Mouse (Mus musculus): Measurements from ENCODE around the gene Mphosph10. TPM values are rescaled to one million over a fixed set of nuclear protein-coding genes. Genes with fewer than 3 reads are reported as not detected.
A peak's percentile ranks its signal among the peaks of the same experiment; 100 is the strongest.

Mphosph10 gene
- polyA plus RNA-seq, 1 experiment = 11.4 TPM

DNA sequence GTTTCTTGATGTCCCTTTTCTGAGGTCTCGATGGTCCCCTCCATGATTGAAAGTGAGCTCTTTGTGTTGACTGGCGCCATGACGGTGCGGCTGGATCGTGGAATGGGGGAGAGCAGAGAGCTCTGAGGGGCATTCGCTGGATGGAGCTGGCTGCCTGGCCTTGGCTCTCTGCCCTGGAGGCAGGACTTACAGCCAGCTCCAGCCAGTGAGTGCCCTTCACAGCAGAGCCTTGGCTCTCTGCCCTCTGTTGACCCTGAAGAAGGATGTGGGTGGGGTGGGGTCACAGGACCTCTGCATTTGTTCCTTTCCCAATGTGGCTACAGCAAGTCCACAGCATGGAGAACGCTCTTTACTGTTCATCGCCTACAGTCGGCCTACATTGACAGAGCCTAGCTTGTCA is 34.7 kb downstream of the Mphosph10 start:
- Histone ChIP-seq H3K27ac (ENCODE audit: insufficient read depth, low read length) (peak overlapping the region; percentile 57), H3K4me1 (ENCODE audit: control insufficient read depth, insufficient read depth, low read length) (peaks cover 2% of the 10 kb centered on the region; the same call in 1 of the 2 replicates), H3K4me3 (ENCODE audit: insufficient read depth, low read length) (no peak overlapping the region)
- TF ChIP-seq POLR2A (IDR thresholded peaks at IDR 0.05; ENCODE audit: extremely low read depth, insufficient read depth, low read length) (no peak), CTCF (IDR thresholded peaks at IDR 0.05; ENCODE audit: extremely low read depth, insufficient read depth, low read length) (no peak)

DNA sequence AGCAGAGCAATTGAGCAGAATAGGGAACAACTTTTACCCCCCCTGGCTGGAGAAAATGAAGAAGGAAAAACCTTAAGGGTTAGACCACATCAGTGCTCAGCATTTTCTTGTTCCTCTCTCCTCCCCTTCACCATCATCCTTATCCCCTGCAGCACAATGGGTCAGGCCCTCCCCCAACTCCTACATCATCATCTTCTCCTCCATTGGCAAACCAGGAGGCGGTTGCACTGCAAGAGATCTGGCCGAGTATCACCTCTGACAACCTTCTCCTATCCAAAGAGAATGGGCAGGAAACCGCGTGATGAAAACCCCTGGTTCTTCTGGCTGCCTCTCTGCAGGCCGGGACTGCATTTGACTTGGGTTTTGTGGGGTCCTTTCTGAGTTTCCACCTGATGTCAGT is 35.4 kb downstream of the Mphosph10 start:
- H3K4me3 ChIP-seq (ENCODE audit: insufficient read depth, low read length) = no peak overlapping the region
- peak overlapping the region; percentile 30; the same call in 1 of the 2 replicates for H3K27ac ChIP-seq (ENCODE audit: insufficient read depth, low read length)
- peaks cover 4% of the 10 kb centered on the region; the same call in 1 of the 2 replicates for H3K4me1 ChIP-seq (ENCODE audit: control insufficient read depth, insufficient read depth, low read length)
- TF ChIP-seq POLR2A (IDR thresholded peaks at IDR 0.05; ENCODE audit: extremely low read depth, insufficient read depth, low read length) (no peak), CTCF (IDR thresholded peaks at IDR 0.05; ENCODE audit: extremely low read depth, insufficient read depth, low read length) (no peak)

DNA sequence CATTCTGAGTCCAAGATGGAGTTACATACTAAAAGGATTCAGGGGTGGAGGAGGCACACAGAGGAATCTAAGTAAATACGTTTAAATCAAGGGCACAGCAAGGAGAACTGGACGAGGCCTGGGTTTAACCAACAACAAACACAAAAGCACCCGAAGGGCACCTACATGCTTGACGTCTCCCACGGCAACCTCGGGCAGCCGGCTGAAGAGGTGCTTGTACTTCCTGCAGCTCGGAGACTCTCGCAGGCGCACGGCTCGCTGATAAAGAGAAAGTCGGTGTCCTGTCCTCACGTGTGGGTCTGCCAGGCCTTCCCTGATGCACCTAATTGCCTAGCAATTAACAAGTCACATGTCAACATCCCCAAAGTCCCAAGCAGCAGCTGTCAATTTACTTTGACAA is 37.9 kb downstream of the Mphosph10 start:
- Histone ChIP-seq H3K4me1 (ENCODE audit: control insufficient read depth, insufficient read depth, low read length) (peaks cover 10% of the 10 kb centered on the region), H3K27ac (ENCODE audit: insufficient read depth, low read length) (no peak overlapping the region), H3K4me3 (ENCODE audit: insufficient read depth, low read length) (no peak overlapping the region)
- TF ChIP-seq POLR2A (IDR thresholded peaks at IDR 0.05; ENCODE audit: extremely low read depth, insufficient read depth, low read length) (no peak), CTCF (IDR thresholded peaks at IDR 0.05; ENCODE audit: extremely low read depth, insufficient read depth, low read length) (no peak)

DNA sequence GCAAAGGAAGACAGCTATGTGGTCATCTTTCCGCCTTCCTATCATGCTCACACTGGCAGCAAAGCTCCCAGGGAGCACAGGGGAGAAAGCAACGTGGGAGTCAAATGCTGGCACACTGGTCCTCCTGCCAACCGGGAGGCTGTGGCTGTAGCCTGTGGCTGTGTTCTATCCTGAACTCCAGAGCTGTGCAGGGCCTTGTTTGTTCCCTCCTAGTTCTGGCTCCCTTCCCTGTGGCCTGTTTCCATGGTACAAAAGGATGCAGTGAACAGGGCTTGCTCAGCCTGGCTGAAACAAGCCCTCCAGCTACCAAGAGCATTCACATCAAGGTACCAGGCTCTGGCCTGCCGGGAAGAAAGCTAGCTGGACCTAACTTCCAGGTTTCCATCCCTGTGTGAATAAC is 41.0 kb downstream of the Mphosph10 start:
- peaks cover 10% of the 10 kb centered on the region for H3K4me1 ChIP-seq (ENCODE audit: control insufficient read depth, insufficient read depth, low read length)
- H3K27ac ChIP-seq (ENCODE audit: insufficient read depth, low read length) = peak overlapping the region; percentile 84
- H3K4me3 ChIP-seq (ENCODE audit: insufficient read depth, low read length) = no peak overlapping the region
- TF ChIP-seq POLR2A (IDR thresholded peaks at IDR 0.05; ENCODE audit: extremely low read depth, insufficient read depth, low read length) (0 out of 2 replicates have a peak, but pooled peaks have one; percentile 17), CTCF (IDR thresholded peaks at IDR 0.05; ENCODE audit: extremely low read depth, insufficient read depth, low read length) (no peak)

DNA sequence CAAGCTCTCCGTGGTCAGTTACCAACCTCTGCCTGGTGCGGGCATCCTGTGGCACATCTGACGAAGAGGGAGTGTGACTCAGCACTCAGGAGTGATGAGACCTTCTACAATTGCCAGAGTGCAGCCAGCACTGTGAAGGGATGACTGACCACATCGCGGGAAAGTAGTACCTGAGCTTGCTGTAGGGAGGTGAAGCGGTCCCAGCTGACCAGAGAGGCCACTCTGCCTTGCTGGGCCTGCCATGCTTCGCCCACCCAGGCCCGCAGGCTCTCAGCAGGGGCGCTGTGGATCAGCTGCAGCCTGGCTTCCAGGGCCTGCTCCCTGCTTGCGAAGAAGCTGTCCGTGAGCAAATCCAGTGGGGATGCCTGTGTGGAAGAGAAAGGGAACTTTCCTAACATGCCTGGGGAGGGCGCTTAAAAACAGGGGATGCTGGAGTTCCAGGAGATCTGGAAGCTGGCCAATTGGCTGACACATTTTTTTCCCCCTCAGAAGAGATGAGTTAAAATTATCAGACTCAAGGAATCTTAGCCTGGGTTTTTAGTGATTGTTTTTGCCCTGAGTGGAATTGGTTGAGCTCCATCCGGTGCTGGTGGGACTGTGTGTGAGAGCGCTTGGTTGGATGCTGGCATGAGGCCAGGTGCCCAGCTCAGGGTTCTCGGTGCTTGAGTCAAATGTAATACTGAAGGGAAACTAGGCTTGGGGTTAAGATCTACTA is 42.8 kb downstream of the Mphosph10 start:
- TF ChIP-seq POLR2A (IDR thresholded peaks at IDR 0.05; ENCODE audit: extremely low read depth, insufficient read depth, low read length) (no peak), CTCF (IDR thresholded peaks at IDR 0.05; ENCODE audit: extremely low read depth, insufficient read depth, low read length) (peak; percentile 48)
- Histone ChIP-seq H3K4me1 (ENCODE audit: control insufficient read depth, insufficient read depth, low read length) (peaks cover 10% of the 10 kb centered on the region), H3K27ac (ENCODE audit: insufficient read depth, low read length) (0 out of 2 replicates have a peak overlapping the region, but pooled peaks have one; percentile 27), H3K4me3 (ENCODE audit: insufficient read depth, low read length) (no peak overlapping the region)

DNA sequence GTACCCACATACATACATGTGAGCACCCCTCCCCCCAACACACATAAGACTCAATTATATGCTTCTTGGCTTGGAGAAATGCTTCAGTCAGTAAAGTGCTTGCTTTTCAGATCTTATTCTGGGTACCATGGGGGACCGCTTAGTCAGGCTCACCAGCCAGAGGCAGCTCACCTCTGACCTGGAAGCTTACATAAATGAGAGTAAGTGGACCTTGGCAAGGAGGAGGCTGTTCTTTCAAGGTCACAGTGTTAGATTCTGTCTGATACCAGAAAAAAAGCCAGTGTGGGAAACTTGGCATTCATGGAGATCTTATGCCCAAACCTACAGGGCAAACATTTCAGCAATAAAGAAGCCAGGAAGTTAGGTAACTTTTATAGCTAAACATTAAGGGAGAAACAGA is 44.3 kb downstream of the Mphosph10 start:
- TF ChIP-seq POLR2A (IDR thresholded peaks at IDR 0.05; ENCODE audit: extremely low read depth, insufficient read depth, low read length) (no peak), CTCF (IDR thresholded peaks at IDR 0.05; ENCODE audit: extremely low read depth, insufficient read depth, low read length) (no peak)
- no peak overlapping the region for H3K4me3 ChIP-seq (ENCODE audit: insufficient read depth, low read length)

DNA sequence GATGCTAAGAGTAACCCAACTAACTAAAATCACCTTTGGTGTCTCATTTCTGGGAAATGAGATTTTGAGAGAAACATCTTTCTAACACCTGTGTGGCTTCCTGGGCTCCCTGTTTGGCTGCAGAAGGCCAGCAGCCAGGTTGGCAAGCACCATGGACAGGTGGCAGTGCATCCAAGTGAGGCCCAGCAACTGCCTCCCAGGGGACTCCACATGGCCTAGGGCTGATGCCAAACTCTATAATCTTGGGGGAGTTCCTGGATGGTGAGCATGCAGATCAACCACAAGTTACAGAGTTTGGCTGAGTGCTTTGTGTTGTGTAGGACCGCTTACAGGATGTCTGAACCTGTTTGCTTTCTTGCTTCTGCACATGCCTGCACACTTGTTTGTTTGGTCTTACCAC is 59.4 kb downstream of the Mphosph10 start:
- no peak overlapping the region for H3K4me3 ChIP-seq (ENCODE audit: insufficient read depth, low read length)
- no peaks in the 10 kb centered on the region for H3K4me1 ChIP-seq (ENCODE audit: control insufficient read depth, insufficient read depth, low read length)
- no peak overlapping the region for H3K27ac ChIP-seq (ENCODE audit: insufficient read depth, low read length)
- no peak for TF ChIP-seq CTCF (IDR thresholded peaks at IDR 0.05; ENCODE audit: extremely low read depth, insufficient read depth, low read length)
- no peak for TF ChIP-seq POLR2A (IDR thresholded peaks at IDR 0.05; ENCODE audit: extremely low read depth, insufficient read depth, low read length)

More for the DNA sequence above, 44.3 kb downstream of the Mphosph10 start:
- Histone ChIP-seq H3K27ac (ENCODE audit: insufficient read depth, low read length) (no peak overlapping the region), H3K4me1 (ENCODE audit: control insufficient read depth, insufficient read depth, low read length) (peaks cover 10% of the 10 kb centered on the region)

DNA sequence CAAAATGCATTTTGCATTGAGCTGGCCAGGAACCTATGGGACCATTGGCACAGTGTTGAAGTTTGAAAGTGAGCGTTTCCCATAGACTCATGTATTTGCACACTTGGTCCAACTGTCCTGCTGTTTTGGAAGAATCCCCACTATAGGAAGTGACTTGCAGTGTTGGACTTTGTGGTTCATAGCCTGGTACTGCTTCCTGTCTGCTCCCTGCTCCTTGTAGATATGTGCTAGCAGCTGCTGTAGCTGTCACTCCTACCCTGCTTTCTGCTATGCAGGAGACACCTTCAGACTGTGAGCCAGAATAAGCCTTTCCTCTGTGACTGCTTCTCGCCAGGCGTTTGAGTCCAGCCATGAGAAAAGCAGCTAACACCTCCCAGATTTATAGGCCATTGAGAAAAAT is 60.8 kb downstream of the Mphosph10 start:
- H3K4me1 ChIP-seq (ENCODE audit: control insufficient read depth, insufficient read depth, low read length) = no peaks in the 10 kb centered on the region
- H3K4me3 ChIP-seq (ENCODE audit: insufficient read depth, low read length) = no peak overlapping the region
- H3K27ac ChIP-seq (ENCODE audit: insufficient read depth, low read length) = no peak overlapping the region
- TF ChIP-seq CTCF (IDR thresholded peaks at IDR 0.05; ENCODE audit: extremely low read depth, insufficient read depth, low read length) (no peak), POLR2A (IDR thresholded peaks at IDR 0.05; ENCODE audit: extremely low read depth, insufficient read depth, low read length) (no peak)

DNA sequence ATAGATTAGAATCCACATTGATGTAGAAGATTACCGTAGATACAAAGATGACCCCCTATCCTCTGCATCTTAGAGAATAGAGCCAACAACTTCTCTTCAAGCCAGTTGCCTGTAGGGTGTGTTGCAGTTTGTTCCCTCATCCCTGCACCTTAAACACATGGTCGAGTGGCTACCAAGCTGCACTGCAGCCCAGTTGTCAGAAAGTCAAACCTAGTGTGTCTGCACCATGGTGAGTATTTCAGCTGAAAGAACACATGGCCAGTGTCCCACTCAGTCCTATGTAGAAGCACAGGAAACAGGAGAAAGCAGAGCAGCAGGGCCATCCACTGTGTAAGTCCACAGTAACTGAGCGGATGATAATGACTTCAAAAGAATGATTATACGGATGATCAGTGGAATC is 64.6 kb downstream of the Mphosph10 start:
- Histone ChIP-seq H3K27ac (ENCODE audit: insufficient read depth, low read length) (no peak overlapping the region), H3K4me3 (ENCODE audit: insufficient read depth, low read length) (no peak overlapping the region), H3K4me1 (ENCODE audit: control insufficient read depth, insufficient read depth, low read length) (no peaks in the 10 kb centered on the region)
- TF ChIP-seq POLR2A (IDR thresholded peaks at IDR 0.05; ENCODE audit: extremely low read depth, insufficient read depth, low read length) = no peak
- no peak for TF ChIP-seq CTCF (IDR thresholded peaks at IDR 0.05; ENCODE audit: extremely low read depth, insufficient read depth, low read length)

DNA sequence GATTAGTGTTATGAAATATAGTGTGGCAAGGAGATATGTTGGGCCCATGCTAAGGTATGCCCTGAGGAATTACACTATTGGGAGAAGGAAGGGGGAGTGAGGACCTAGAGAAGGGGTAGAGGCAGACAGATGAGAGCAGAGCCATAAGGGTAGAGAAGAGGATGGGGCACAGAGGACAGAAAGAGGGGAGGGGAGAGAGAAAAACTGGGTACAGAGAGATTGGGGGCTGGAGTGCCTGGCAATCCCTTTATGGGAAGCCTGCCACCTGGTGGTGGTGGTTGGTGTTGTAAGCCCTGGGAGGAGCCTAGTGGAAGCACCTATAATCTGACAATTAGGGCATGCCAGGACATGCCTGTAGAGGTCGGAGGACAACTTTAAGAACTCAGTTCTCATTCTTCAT is 65.2 kb downstream of the Mphosph10 start:
- Histone ChIP-seq H3K4me1 (ENCODE audit: control insufficient read depth, insufficient read depth, low read length) (no peaks in the 10 kb centered on the region), H3K4me3 (ENCODE audit: insufficient read depth, low read length) (no peak overlapping the region), H3K27ac (ENCODE audit: insufficient read depth, low read length) (no peak overlapping the region)
- TF ChIP-seq CTCF (IDR thresholded peaks at IDR 0.05; ENCODE audit: extremely low read depth, insufficient read depth, low read length) (peak; percentile 80), POLR2A (IDR thresholded peaks at IDR 0.05; ENCODE audit: extremely low read depth, insufficient read depth, low read length) (no peak)

Other genes starting within 250 kb of the Mphosph10 start
- gene Trpm1, start 238.4 kb downstream of the Mphosph10 start, polyA plus RNA-seq (2012; rRNA removed) = 0.15 TPM in 2 replicates
- 11.6 and 11.9 TPM in 2 replicates for gene Mtmr10, start 104.6 kb downstream of the Mphosph10 start, polyA plus RNA-seq (2012; rRNA removed)
- gene Fan1, start 18.2 kb downstream of the Mphosph10 start, polyA plus RNA-seq (2012; rRNA removed) = 4.1 and 4.3 TPM in 2 replicates
- 59.6 and 71.7 TPM in 2 replicates for gene Mcee, start 339 bp upstream of the Mphosph10 start, polyA plus RNA-seq (2012; rRNA removed)
- gene Apba2, start 109.4 kb upstream of the Mphosph10 start, polyA plus RNA-seq (2012; rRNA removed) = 188 and 204 TPM in 2 replicates

Data from cortical plate, adult 2 months (tissue).